In the genomic region with DNA sequence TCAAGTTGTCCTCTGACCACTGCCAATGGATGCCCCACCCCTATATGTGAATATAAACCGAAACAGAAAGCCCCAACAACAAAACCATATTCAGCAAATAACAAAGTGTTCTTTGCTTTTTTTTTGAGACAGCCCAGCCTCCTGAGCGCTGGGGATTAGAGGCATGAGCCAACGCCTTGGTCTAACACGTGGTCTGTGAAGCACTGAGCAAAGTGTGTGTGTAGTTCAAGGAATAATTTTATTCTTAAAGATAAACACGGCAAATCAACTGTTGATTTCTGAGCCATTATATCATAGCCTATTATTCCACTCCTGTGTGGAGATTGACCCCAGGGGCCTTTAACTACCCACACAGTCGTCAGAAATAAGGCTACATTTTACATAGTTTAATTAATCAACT, we compare ENCODE assay signal across 9 mouse cellular contexts. TPM values are rescaled to one million over a fixed set of nuclear protein-coding genes. Genes with fewer than 3 reads are reported as not detected.
DNase-seq lines count a peak whose midpoint lies in the region; ATAC-seq and TF ChIP-seq lines count a peak whose summit lies in the region.
"Had no signal": no experiment of that assay in that cellular context is flagged by ENCODE, and none has a peak within 500 bp of the region (broad histone marks: within the 10 kb centered on the region; RNA-seq: fewer than 3 reads in every experiment).

No protein-coding gene starts in this region.

- H3K4me2 ChIP-seq in embryonic facial prominence, embryonic 13.5 days = peak overlapping the region; percentile 73
- peak overlapping the region; percentile 76 for H3K4me2 ChIP-seq in limb, embryonic 12.5 days

- no peak for ATAC-seq in embryonic facial prominence, embryonic 13.5 days (ENCODE audit: insufficient number of reproducible peaks, insufficient read depth, low FRiP score, low TSS enrichment, low read depth)
- no peak for ATAC-seq in limb, embryonic 12.5 days (ENCODE audit: insufficient number of reproducible peaks, insufficient read depth, low FRiP score, low TSS enrichment, low read depth)

- peak overlapping the region; percentile 87; the same call in 1 of the 2 replicates for H3K4me3 ChIP-seq in layer of hippocampus, adult 2 months
- peak overlapping the region; percentile 83 for H3K4me3 ChIP-seq in embryonic facial prominence, embryonic 13.5 days
- peak overlapping the region; percentile 77 for H3K4me3 ChIP-seq in limb, embryonic 12.5 days (replicated peaks)
- no peak overlapping the region for H3K4me3 ChIP-seq in cerebellum, adult 2 months (replicated peaks; ENCODE audit: insufficient read depth, low read depth, low read length)

- no peak overlapping the region for H3K27ac ChIP-seq in layer of hippocampus, adult 2 months
- H3K27ac ChIP-seq in embryonic facial prominence, embryonic 13.5 days = no peak overlapping the region
- H3K27ac ChIP-seq in limb, embryonic 12.5 days = no peak overlapping the region
- no peak overlapping the region for H3K27ac ChIP-seq in cerebellum, adult 2 months (ENCODE audit: insufficient read depth, low read length)

- H3K4me1 ChIP-seq in embryonic facial prominence, embryonic 13.5 days = peaks cover 36% of the 10 kb centered on the region
- H3K4me1 ChIP-seq in limb, embryonic 12.5 days (replicated peaks) = peaks cover 36% of the 10 kb centered on the region
- no peaks in the 10 kb centered on the region for H3K4me1 ChIP-seq in cerebellum, adult 2 months (ENCODE audit: control insufficient read depth, insufficient read depth, low read length)

- 75% methylated on average over 6 of the region's 6 CpGs for WGBS in embryonic facial prominence, embryonic 13.5 days
- WGBS in limb, embryonic 12.5 days = 82% methylated on average over 6 of the region's 6 CpGs
- 60% methylated on average over 6 of the region's 6 CpGs for WGBS in cerebellum, adult 2 months

- DNase-seq in layer of hippocampus, adult 2 months (ENCODE audit: low spot score in 2 of 2) = no peak
- no peak for DNase-seq in layer of hippocampus, adult 18-20 months (ENCODE audit: low spot score in 2 of 2)
- peak; percentile 36 for DNase-seq in skeletal muscle tissue, adult 2 months (ENCODE audit: low read depth, low spot score)
- DNase-seq in yolk sac, embryonic 10.5 days (ENCODE audit: low spot score) = no peak
- no peak for DNase-seq in adrenal gland, adult 18-20 months (ENCODE audit: low spot score in 2 of 2)
- no peak for DNase-seq in cerebellum, adult 2 months

- no peak for TF ChIP-seq CTCF in layer of hippocampus, adult 2 months (conservative IDR thresholded peaks at IDR 0.05)
- no peak for TF ChIP-seq CTCF in cerebellum, adult 2 months (IDR thresholded peaks at IDR 0.05; ENCODE audit: borderline replicate concordance, insufficient read depth, low read depth, low read length)

- H3K9me3 ChIP-seq in embryonic facial prominence, embryonic 13.5 days = no peaks in the 10 kb centered on the region
- H3K9me3 ChIP-seq in limb, embryonic 12.5 days = peaks cover 8% of the 10 kb centered on the region

- H3K9ac ChIP-seq in embryonic facial prominence, embryonic 13.5 days = no peak overlapping the region
- no peak overlapping the region for H3K9ac ChIP-seq in limb, embryonic 12.5 days (replicated peaks)

- TF ChIP-seq POLR2A in cerebellum, adult 2 months (IDR thresholded peaks at IDR 0.05; ENCODE audit: borderline replicate concordance, insufficient read depth, low read length) = no peak

- peaks cover 4% of the 10 kb centered on the region; the same call in 1 of the 2 replicates for H3K27me3 ChIP-seq in embryonic facial prominence, embryonic 13.5 days
- H3K27me3 ChIP-seq in limb, embryonic 12.5 days = no peaks in the 10 kb centered on the region
- no peaks in the 10 kb centered on the region for H3K27me3 ChIP-seq in cerebellum, adult 2 months (ENCODE audit: control insufficient read depth, insufficient read depth, low read length)

- H3K36me3 ChIP-seq in embryonic facial prominence, embryonic 13.5 days = peaks cover 28% of the 10 kb centered on the region
- H3K36me3 ChIP-seq in limb, embryonic 12.5 days = peaks cover 31% of the 10 kb centered on the region

RNA-seq across cellular contexts. Expression of a gene that starts 1.6 kb away (rescaled TPM):
- total RNA-seq in layer of hippocampus, adult 2 months (2021) = 10 to 100 TPM; 96.7 to 97.5 TPM
- total RNA-seq in layer of hippocampus, adult 18-20 months (2021) = 10 to 100 TPM; 95.7 to 97.6 TPM
- 403 and 406 TPM in 2 replicates for polyA plus RNA-seq in embryonic facial prominence, embryonic 13.5 days (2015; fragmentation: Nextera tagmentation; extraction: Ambion mirVana)
- polyA plus RNA-seq in limb, embryonic 12.5 days (2016; fragmentation: Nextera tagmentation; extraction: Ambion mirVana) = 427 and 450 TPM in 2 replicates
- total RNA-seq in adrenal gland, adult 18-20 months (2021) = 100 to 1,000 TPM; 260 to 272 TPM
- polyA plus RNA-seq in cerebellum, adult 2 months (2012; rRNA removed) = 119 and 125 TPM in 2 replicates

RNA-seq across cellular contexts. Expression of a gene that starts 38.5 kb away (rescaled TPM):
- under 1 TPM; 0.37 to 0.41 TPM for total RNA-seq in layer of hippocampus, adult 2 months (2021)
- under 1 TPM; 0.25 to 0.33 TPM for total RNA-seq in layer of hippocampus, adult 18-20 months (2021)
- 0.18 TPM in 1 of 2 replicates, not detected in the other for polyA plus RNA-seq in embryonic facial prominence, embryonic 13.5 days (2015; fragmentation: Nextera tagmentation; extraction: Ambion mirVana)
- polyA plus RNA-seq in limb, embryonic 12.5 days (2016; fragmentation: Nextera tagmentation; extraction: Ambion mirVana) = 0.33 and 0.42 TPM in 2 replicates
- total RNA-seq in adrenal gland, adult 18-20 months (2021) = 10 to 100 TPM in 1 of 2 experiments, 1 to 10 TPM in 1; 9.7 to 14.0 TPM
- polyA plus RNA-seq in cerebellum, adult 2 months (2012; rRNA removed) = 0.54 and 0.86 TPM in 2 replicates

RNA-seq across cellular contexts. Expression of a gene that starts 54.3 kb away (rescaled TPM):
- total RNA-seq in layer of hippocampus, adult 2 months (2021) = not detected
- total RNA-seq in layer of hippocampus, adult 18-20 months (2021) = not detected
- not detected in 2 replicates for polyA plus RNA-seq in embryonic facial prominence, embryonic 13.5 days (2015; fragmentation: Nextera tagmentation; extraction: Ambion mirVana)
- not detected in 2 replicates for polyA plus RNA-seq in limb, embryonic 12.5 days (2016; fragmentation: Nextera tagmentation; extraction: Ambion mirVana)
- not detected for total RNA-seq in adrenal gland, adult 18-20 months (2021)
- polyA plus RNA-seq in cerebellum, adult 2 months (2012; rRNA removed) = not detected in 2 replicates
- polyA plus RNA-seq: spleen, adult 2 months had no signal

Comparison
In these comparisons a context has a peak if more than half of its experiments do, and no peak if none do; other contexts are left out.
1. RNA of a gene that starts 38.5 kb away (total RNA-seq): 9.7 to 14.0 TPM in adrenal gland, adult 18-20 months; 0.37 to 0.41 TPM in layer of hippocampus, adult 2 months and 0.25 to 0.33 TPM in layer of hippocampus, adult 18-20 months; every median in the first group is over 4 times any median in the second.